Mouse (Mus musculus) liver, postnatal 0 days (tissue): ENCODE measurements around the gene Tmem52b.

Source experiments
- CTCF ChIP-seq: sonication (generic); IDR thresholded peaks from 2 replicates; pipeline ENCODE4 v1.5.1; 2016; ENCODE audit warnings: antibody characterized with exemption, low read depth
- EP300 ChIP-seq: IDR thresholded peaks from 2 replicates; pipeline ENCODE4 v1.6.1; 2016; ENCODE audit warnings: antibody characterized with exemption, low read depth, mild to moderate bottlenecking

- TF ChIP-seq EP300 (no peak), CTCF (no peak)
These were observed 52.9 kb downstream of the Tmem52b start for GRCm38 (mm10) chr6:129565257-129565656.
